Mouse (Mus musculus): ENCODE measurements around the gene Kat6b.
A peak's percentile ranks its signal among the peaks of the same experiment; 100 is the strongest.
"Not testable (repeated sequence)": the region's sequence is repeated elsewhere in the genome, so short reads cannot be mapped to it uniquely, and the experiment has no call there.

Gene Kat6b

DNA sequence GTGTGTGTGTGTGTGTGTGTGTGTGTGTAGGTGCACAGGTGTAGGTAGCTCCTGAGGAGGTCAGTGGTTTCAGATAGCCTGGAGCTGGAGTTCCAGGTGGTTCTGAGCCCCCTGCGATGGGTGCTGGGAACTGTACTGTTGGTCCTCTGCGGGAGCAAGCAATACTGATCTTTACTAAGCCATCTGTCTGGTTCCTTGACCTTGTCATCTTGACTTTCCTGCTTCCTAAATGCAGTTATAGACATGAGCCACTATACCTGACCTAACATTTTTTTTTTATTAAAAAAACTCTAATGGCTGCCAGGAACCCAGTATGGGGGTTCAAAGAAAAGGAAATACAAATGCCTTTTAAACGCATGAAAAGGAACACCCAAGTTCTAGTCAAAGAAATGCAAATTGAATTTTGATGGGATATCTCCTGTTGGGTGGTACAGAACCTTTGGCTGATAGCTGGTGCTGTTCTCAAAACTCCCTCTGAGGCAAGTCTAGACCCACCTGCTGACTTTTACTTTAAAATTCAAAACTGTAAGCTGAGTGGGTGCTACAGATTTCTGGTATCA lies 4.8 kb downstream of the Kat6b start:
- DNase-seq, result no peak

- not testable (repeated sequence) for DNase-seq
These were observed 5.9 kb downstream of the Kat6b start for GRCm38 (mm10) chr14:21487135-21487534.

DNA sequence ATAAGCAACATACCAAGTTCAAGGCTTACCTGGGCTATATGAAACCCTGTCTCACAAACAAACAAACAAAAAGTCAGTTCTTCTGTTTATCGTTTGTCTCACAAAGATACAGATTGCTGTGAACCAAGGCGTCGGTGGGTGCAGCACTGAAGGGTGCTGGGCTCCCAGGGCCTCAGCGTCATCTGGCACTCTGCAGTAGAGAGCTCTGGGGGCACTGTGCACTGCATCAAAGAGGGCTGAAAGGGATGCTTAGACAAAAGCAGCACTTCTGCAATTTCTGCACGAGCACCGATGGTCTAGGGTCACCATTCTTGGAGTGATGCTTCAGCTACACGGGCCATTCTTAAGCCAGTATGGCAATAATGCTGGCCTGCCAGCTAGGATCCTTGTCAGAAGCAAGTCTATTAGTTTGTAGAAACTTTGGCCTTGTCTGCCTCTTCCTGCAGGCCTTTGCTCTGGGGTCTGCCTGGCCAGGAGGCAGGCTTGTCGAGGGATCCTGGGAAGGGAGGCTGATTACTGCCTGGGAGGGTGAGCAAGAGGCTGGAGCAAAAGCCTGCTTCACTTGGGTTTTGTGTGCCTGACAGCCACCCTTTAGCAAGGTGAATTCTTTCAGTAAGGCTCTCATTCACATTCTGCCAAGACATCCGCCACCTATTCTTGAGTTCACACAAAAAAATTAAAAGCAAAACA lies 7.3 kb downstream of the Kat6b start:
- DNase-seq, result not testable (repeated sequence)

GRCm38 (mm10) chr14:21489116-21489485 lies 7.9 kb downstream of the Kat6b start:
- DNase-seq, result no peak

DNA sequence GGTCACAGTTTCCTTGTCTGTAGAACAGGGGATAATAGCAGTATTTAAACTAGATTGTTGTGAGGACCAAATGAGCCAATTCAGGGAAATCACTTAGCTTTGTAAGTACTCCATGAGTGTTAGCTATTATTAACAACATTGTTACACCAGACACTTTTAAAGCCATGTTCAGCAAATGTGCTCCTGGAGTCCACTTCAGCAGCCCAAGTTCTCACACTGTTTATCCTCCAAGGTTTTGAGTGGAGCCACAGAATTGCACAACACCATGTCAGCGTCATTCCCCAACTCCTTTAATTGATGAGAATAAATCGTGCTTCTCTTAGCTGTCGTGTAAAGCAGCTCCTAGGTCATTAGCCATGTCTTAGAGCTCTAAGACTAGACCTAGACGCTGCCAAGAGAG lies 8.9 kb downstream of the Kat6b start:
- DNase-seq, result no peak

DNA sequence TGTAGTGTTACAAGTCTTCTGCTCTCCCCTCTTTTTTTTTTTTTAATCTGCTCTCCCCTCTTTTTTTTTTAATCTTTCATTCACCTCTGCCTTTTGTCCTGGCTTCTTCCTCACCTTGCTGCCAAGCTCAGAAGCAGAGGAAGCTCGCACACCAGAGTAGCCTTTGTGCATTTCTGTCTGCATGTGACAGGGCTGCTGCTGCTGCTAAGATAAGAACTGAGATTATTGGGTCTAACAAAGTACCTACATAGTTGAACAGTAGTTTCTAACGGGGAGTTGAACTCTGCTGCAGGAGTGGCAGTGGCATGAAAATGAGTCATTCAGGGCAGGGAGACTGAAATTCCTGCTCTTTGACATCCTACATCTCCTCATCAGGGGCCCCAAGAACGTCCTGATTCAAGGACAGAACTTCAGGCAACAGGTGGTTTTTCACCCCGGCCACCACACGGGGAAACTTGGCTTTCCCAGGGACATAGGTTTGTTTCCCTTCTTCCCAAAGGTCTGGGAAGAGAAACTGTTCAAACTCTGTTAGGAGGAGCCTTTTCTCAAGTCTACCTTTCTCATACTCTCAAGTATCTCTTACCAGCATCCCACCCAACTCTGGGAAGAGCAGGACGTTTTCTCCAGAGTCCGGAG lies 17.2 kb downstream of the Kat6b start:
- DNase-seq, result peak; percentile 20 to 25

DNA sequence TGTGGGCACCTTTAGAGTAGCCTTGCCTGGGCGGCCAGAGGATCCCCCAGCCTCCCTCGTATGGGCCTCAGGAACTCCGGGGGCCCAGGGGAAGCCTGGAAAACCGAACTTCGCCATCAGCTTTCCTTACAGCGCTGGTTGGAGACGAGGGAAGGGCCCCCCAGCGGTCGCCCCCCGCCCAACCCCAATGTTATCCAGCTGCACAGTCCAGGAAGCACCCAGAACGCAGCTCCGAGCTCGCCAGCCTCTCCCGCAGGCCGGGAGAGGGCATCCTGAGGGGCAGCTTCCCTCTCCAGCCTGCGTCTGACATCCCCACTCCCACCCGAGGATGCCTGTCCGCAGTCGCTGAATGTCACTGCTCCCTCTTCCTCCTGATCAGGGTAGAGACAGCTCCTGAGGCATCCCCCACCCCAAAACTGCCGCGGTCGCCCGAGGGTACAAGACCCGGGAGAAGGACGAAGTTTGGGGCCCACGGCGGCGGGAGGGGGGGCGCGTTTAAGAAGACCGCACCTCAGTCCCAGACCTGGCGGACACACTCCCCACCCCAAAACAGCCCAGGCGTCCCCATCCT lies 17.9 kb downstream of the Kat6b start:
- peak in 1 of 2 experiments; percentile 49 for DNase-seq

- peak; percentile 69 to 72 for DNase-seq
These were observed 18.5 kb downstream of the Kat6b start for GRCm38 (mm10) chr14:21499631-21500153.

- peak; percentile 100 for DNase-seq
These were observed 19.2 kb downstream of the Kat6b start for GRCm38 (mm10) chr14:21500154-21501047.

- peak in 1 of 2 experiments; percentile 88 for DNase-seq
These were observed 19.9 kb downstream of the Kat6b start for GRCm38 (mm10) chr14:21501048-21501657.

GRCm38 (mm10) chr14:21505036-21505435 lies 23.8 kb downstream of the Kat6b start:
- DNase-seq, result no peak

- DNase-seq, result no peak
These were observed 25.8 kb downstream of the Kat6b start for GRCm38 (mm10) chr14:21507046-21507445.

DNA sequence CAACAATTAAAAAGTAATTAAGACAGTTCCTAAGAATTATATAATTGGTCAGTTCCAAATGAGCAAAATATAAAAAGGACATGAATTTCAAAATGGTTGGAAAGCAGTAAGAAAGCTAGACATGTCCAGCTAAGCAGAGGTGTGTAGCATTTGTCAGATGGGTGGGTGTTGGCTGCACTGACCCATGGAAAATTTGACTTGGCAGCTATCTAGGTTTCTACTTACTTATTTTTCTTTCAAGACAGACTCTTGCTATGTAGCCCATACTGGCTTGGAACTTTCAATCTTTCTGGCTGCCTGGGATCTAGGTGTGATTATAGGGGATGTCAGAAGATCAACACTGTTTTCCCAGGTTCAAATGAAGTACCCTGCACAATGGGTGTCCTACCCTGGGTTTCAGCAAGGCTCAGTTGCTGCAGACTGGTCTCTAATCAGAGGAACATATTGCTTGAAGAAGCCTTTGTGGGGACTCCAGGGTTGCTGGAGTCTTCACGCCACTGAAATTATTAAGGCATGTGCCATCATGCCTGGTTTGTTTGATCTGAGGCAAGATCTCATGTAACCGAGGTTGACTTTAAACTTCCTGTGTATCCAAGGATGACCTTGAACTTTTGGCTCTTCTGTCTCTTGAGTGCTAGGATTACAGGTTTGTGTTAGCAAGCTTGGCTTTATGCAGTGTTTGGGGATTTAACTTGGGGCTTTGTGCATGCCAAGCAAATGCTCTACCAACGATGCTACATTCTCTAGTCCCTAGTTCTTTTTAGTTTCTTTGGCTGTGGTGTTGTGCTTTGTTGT lies 28.1 kb downstream of the Kat6b start:
- DNase-seq, result no peak

- no peak for DNase-seq
These were observed 30.2 kb downstream of the Kat6b start for GRCm38 (mm10) chr14:21511438-21511837.

GRCm38 (mm10) chr14:21515505-21515904 lies 34.3 kb downstream of the Kat6b start:
- DNase-seq, result peak in 1 of 2 experiments; percentile 38

- no peak for DNase-seq
These were observed 38.1 kb downstream of the Kat6b start for GRCm38 (mm10) chr14:21519307-21519706.

- DNase-seq, result no peak
These were observed 39.3 kb downstream of the Kat6b start for GRCm38 (mm10) chr14:21520496-21520895.

DNA sequence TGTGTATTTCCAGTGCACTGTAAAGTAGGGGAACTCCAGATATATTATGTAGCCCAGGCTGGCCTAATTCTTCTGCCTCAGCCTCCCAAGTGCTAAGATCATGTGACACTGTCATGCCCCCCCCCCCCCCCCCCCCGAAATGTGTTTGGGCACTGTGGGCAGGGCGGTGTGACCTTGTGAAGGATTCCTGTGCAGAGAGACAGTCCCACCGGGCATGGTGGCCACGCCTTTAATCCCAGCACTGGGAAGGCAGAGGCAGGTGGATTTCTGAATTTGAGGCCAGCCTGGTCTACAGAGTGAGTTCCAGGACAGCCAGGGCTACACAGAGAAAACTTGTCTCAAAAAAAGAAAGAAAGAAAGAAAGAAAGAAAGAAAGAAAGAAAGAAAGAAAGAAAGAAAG lies 40.3 kb downstream of the Kat6b start:
- DNase-seq, result not testable (repeated sequence)

DNA sequence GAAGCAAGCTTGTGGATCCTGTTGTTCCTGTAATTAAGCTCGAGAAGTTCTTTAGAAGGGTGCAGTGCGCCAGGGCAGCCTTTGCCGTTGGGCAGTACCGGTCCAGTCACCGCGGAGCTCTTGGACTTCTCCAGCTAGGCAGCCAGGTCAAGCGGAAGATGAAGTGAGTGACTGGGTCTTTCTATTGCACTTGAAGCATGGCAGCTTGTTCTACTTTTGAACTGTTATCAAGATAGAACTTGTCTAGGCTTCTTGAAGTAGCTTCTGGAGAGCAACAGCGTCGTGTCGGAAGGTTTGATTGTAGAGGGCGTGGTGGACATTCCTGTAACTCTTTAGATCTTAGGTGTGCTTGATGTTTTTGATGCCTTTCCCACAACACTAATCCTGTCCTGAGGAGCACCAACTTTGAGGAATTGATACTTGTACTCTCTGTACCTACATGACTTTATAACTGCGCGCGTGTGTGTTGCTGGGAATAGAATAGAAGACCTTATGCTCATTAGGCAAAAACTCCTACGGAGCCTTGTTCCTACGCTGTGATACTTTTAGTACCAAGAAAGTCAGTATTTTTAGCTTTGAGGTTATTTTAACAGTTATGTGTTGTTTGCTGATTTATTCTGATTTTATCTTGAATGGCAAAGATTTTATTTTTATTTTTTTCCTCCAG lies 41.2 kb downstream of the Kat6b start:
- DNase-seq, result no peak

- no peak for DNase-seq
These were observed 42.0 kb downstream of the Kat6b start for GRCm38 (mm10) chr14:21523234-21523633.

Data from cerebellum, postnatal 36 days (tissue).